Mouse (Mus musculus) spleen, postnatal 14 days (tissue): Measurements from ENCODE around the gene Tpk1.
"Not testable (repeated sequence)": the region's sequence is repeated elsewhere in the genome, so short reads cannot be mapped to it uniquely, and the experiment has no call there.

Experiments
- DNase-seq, 2 experiments: peaks; one replicate each; pipeline ENCODE4 v3.0.0; 2021 to 2022; ENCODE audit warnings: low spot score in 2 of 2

Tpk1 gene

DNA sequence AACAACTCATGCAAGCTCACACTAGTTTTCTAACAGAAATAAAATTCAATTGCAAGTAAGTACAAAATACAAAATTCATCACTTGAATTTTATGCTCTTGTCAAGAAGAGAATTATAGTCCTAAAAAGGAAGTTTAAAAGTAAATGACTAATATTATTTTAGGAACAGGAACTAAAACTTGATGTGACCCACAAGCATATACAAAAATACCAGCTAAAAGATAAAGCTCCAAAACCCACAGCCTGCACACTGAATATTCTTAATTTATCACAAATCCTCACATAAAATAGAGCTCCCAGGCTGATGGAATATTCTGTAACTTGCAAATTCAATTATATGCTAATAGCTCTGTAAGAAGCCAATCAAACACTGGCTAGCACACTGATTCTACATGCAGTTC lies 25.5 kb downstream of the Tpk1 start:
- DNase-seq = no peak

DNA sequence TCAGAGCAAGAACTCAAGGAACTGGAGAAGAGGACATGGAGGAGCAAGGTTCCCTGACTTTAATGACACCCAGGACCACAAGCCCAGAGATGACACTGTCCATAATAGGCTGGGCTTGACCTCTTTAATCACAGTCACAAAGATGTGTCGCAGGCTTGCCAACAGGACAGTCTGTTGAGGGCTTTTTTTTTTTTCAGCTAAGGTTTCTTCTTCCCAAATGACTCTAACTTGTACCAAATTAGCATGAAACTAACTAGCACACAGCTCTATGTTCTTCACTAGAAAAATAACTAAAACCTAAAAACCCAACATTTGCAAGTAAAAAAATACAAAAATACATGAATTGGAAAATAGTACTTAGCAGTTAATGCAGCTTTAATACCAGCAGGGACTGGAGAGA lies 27.2 kb downstream of the Tpk1 start:
- DNase-seq = no peak

DNA sequence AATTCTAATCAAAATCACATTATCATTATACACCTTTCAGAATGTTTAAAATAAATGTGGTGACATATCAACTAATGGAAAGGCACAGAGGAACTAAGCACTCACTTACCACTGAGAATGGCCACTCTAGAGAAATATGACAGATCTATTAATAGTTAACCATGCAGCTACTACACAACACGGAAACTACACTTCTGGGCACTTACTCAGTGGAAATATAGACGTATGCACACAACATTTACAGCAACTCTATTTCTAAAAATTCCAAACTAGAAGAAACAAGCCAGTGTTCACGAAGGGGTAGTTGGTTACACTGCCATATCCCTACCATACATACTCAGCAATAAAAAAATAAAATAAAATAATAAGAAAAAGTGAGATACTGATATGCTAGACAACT lies 28.0 kb downstream of the Tpk1 start:
- DNase-seq = no peak

DNA sequence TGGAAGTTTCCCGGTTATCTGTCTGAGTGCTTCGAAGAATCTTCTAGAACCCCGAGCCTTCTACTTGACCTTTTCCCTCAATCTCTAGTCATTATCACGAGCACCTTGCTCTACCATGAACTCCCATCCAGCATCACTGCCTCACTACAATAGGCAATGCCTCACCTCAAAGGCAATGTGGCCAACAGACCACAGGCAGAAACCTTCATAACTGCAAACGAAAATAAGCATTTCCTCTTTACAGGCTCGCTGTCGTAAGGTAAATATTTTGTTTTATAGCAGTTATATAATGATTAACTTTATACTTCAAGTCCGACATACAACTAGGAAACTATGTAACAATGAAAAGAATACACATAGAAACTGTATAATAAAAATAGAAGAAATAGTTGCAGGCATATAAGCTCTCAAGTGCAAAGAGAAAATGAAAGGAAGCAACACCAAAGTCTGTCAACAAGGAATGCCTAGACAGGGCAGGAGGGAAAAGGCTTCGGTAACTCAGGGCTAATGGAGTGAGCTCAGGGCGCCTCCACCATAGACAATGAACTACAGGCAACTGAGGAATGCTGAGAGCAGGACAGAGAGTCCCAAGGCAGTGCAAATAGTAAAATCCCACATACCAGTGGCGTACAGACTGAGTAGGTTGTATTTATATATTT lies 29.0 kb downstream of the Tpk1 start:
- DNase-seq = no peak

DNA sequence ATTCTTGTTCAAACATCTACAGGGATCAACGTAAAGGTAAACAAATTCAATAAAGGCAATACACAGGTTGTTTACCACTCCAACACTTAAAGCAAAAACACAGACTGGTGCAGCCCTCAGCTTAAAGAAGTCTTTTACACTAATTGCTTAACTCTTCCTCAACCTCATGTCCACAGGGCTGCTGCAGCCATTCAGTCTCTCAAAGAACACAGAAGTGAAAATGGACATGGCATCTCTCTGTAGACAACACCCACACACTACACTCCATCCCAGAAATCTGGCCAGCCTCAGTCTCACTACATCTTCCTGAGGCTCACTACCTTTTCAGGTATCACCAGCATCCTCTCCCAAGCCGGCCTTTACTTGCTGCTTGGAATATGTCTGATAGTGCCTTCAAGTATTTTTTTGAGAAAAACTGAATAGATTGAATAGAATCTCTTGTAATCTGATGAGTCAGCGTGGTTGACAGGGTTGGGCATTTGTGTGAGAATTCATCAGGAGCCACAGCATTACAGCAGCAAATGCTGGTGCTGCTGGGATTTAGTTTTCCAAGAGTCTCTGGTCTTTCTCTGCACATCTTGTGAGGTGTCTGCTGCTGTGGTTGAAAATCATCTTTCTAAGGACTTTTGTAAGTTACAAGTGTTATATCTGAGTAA lies 32.6 kb downstream of the Tpk1 start:
- DNase-seq = no peak

DNA sequence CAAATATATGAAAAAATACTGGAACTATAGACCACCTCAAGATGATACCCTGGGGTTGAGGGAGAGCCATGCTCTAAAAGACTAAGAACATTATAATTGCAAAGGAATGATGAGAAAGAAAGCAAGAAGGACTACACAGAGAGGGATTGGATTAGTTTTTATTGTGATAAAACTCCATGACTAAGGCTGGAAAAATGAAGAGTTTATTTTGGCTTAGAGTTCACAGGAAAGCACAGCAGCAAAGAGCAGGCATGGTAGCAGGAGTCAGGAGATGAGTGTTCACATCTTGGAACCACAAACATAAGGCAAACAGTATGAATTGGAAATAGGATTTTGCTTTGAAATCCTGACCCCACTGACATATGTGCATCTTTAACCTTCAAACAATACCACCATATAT lies 33.2 kb downstream of the Tpk1 start:
- no peak for DNase-seq

DNA sequence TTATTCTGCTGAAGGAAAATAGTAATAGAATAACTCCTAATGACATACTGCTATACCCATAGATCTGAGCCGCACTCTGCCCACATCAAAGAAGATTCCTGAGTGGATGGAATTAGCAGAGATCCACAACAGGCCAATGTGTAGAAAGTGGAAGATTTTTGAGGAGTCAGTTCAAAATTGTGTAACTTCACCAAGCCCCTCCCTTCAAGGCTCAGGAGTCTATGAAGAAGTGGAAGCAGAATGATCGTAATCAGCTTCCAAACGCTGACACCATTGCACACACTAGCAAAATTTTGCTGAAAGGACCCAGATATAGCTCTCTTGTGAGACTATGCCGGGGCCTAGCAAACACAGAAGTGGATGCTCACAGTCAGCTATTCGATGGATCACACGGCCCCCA lies 42.6 kb downstream of the Tpk1 start:
- not testable (repeated sequence) for DNase-seq

DNA sequence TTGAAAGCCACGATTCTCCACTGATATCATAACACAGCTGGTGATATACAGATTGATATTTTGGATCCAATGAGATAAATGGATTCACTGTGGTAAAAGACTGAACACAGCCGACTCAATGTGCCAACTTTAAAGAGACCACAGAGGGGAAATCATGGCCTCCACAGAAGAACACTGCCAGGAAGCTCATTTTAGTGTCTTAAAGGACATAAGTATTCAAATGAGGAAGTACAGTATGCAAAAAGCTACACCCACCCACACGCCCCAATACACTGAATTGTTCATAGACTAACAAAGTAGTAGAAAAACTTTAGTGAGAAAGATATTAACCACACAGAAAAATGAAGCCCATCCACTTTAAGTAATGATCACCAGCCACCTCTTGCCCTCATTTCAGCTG lies 46.8 kb downstream of the Tpk1 start:
- DNase-seq = no peak

DNA sequence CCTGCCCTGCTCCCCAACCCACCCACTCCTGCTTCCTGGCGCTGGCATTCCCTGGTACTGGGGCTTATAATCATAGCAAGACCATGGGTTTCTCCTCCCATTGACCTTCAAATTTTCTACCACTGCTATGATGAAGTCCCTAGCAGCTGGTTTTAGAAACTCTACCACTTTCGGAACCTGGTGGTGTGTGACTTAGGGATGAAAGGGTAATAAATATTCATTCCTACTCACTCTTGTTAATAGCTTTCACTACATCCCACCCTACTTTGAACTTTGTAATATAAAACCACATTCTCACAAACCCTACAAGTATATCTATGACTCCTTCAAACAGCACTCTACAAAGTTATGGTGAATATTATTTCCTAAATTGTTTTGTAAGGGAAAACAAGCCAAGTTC lies 54.3 kb downstream of the Tpk1 start:
- DNase-seq = no peak

DNA sequence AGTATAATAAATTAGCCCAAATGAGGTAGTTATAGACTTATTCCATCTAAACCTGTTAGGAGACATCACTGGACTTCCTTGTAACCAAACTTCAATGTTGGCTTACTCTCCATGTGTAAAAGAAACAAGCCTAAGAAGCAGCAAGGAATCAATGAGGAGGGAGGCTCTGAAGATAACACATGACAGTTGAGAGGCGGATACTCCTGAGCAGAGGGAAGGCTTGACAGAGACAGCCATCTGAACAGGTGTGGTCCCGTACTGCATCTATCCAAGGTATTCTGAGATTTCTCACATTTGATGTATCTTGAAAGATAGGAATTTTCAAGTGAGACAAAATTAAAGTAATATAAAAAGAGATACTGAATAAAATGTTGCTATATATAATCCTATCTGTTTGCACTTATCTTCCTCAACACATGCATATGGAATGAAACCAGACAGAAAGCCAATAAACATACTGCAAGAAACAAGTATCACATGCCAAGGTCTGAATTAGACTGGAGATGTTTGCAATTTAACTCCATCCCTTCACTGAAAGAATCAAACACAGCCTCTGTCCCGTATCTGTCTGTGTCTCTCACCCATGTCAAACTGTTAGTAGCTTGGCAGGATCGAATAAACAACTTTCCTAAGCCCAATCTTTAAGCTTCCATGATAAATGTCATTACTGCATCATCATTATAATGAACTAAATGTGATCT lies 75.1 kb downstream of the Tpk1 start:
- no peak for DNase-seq

DNA sequence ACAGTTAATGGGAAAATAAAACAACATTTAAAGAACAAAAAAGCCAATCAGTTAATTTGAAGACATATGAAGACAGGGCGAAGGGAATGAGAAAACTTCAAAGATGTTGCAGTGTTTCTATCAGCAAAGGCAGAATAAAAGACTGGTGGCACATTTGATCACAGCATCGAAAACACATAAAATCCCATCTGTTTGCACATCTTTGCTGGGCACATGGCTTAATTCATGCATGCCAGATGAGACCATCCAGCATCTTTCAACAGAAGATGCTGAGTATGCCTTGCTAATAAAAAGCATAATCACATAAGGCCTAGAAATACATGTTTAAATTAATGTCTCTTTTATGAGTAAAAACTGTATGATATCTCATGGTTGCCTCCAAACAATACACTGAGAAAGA lies 80.8 kb downstream of the Tpk1 start:
- no peak for DNase-seq

DNA sequence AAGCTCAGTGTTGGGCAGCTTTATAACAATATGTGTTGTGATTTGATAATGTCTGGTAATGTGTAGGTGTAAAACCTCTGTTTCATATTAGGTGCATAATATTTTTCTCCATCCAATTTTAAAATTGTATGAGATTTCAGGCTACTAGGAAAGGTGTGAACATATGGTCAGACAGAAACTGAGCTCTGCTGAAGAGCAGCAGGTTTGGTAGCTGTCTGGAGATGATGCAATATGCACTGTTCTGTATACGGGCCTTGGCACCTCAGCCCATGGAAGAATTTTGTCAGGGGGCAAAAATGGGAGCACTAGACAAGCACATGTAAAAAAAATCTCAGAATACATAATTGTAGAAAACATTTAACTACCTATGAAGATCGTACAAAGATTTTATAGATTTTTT lies 84.3 kb downstream of the Tpk1 start:
- no peak for DNase-seq

DNA sequence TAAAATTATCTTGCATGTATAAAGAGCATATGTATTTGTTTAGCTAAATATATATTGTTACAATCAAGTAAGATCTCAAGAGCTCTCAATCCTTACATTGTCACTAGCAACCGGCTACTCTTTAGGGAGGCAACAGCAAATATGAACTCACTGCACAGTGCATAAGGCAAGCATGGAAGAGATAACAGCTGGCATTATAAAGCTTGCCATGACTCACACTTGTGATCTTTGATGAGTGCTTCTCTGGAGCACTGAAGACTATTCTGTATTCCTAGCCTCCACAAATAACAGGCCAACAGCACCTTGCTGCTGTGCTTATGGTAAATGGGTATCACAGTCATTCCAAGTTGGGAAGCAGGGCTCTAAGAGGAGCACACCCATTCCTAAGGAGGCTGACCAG lies 98.2 kb downstream of the Tpk1 start:
- no peak for DNase-seq

DNA sequence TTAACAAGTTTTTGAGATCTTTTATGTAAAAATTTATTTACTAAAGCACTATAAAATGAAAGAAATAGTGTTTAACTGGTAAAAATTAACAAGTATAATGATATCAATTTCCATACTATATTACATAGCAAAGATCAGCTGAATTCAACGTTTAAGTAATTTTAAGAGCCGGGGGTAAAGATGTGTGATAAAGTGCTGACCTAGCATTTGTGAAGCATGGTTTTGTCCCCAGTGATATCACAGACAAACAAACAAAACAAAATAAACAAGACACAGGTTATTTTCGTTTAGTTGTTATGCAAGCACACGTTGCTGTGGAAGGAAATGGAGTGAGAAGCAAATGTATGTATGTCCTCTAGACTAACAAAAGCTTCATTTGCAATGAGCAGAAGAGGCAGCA lies 103.6 kb downstream of the Tpk1 start:
- DNase-seq = no peak

DNA sequence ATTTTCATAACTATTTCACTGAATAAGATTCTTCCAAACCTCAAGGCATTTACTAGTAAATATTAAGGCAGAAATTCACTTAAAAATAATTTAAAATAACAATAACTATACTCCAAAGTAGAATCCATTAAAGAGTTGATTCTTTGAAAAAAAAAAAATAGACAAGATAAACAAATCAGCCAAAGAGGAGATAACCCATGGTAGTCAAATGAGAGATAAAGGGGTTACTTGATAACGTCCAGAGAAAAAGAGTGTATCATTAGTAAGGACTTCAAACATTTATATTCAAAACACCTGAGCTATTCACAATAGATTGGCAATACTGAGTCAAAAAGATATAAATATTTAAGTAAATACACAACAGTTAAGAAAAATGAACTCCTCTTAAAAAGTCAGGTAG lies 114.7 kb downstream of the Tpk1 start:
- no peak for DNase-seq

DNA sequence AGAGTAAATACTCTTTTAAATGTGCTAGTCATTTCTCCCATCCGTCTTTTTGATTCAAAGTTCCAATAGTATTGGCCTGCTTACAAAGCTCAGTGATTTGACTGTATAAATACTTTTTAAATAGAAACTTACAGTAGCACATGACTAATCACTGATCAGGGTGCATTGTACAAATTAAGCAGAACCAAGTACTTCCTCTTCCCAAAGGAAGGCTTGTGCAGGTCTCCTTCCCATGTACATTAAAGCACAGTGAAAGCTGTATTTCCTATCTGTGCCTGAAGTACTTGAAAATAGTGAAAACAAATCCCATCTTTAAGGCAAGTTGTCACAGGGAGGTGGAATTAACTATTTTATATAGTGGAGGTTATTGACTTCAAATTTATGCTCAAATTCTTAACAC lies 119.5 kb downstream of the Tpk1 start:
- DNase-seq = no peak

DNA sequence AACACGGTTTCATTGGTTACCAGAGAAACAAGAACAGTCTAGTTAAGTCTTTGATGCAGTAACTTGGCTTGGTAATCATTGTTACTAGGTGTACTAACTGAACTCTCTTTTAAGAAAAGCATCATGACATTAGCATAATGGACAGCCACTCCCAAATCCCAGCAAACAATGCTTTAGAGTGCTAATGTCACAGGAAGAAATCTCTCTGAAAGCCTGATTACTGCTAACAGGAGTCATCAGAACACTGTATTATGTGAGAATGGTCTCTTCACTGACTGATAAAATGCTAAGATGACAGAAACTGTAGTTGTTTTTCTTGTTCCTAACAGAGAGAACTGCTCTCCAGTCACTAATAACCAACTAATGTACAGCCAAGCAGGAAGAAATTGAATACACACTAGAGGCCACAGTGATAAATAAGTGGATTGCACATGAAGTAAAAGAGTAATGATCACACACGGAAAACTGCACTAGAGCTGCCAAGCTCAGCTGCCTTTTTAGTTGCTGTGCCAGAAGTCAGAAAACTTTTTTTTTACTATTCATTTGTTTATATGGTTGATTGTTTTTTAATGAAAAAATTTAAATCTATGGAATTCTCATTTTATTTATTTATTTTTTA lies 128.7 kb downstream of the Tpk1 start:
- DNase-seq = no peak

DNA sequence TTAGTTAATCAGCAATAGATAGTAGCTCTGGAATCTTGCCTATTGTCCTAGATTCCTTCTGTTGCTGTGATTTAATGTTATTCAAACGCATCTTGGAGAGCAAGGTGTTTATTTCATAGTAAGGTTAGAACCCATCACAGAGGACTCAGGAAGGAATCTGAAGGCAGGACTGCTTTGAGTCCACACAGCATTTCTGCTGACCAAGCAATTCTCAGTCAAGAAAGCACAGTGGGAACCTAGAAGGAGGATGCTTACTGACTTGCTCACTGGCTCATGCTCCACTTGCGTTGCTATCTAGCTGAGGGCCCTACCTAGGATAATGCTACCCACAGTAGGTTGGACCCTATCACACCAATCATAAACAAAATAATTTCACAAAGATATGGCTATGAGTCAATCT lies 130.6 kb downstream of the Tpk1 start:
- no peak for DNase-seq

DNA sequence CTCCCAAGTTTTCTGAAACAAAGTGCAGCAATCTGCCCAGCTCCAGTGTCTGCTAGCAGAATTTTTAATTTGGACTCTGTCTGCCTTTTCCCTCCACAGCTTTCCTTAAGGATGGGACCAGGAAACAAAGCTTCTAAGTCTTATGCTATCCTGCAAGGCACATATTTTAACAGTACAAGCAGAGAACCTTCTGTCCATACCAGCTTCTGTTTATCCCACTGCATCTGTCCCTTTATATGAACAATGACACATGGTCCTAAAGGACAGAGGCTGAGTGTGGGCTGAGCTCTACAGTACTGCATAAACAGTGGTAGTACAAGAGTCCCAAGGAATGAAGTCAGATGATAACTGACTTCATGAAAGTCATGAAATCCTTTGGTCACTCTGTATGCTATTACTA lies 132.8 kb downstream of the Tpk1 start:
- DNase-seq = no peak

DNA sequence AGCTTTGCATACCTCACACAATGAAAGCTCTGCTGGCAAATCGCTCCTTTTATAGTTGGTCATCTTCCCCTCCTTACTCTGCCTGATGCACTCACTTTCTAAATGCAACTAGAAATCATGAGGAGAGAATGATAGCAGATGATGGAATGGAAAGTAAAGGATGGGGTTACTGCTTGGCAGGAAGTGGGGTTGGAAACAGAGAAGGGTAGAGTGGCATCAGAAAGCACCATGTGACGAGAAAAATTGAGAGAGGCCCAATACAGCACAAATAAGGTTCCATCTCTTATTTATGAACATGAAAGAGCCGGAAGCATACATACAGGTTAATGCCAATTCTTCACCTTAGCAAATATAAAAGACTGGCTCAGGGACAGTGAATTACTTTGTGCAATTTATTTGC lies 133.3 kb downstream of the Tpk1 start:
- DNase-seq = no peak

DNA sequence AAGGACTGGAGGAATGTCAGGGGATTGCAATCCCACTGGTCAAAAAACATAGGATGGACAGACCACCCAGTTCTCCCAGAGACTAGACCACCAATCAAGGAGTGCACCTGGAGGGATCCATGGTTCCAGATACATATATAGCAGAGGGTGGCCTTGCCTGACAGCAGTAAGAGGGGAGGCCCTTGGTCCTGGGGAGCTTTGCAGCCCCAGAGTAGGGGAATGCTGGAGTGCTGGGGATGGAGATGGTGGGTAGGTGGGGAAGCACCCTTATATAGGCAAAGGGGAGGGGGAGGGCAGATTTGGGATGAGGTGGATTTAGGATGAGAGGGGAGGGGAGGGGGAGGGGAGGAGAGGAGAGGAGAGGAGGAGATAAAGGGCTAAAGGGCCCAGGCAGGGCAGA lies 134.1 kb downstream of the Tpk1 start:
- DNase-seq = no peak

DNA sequence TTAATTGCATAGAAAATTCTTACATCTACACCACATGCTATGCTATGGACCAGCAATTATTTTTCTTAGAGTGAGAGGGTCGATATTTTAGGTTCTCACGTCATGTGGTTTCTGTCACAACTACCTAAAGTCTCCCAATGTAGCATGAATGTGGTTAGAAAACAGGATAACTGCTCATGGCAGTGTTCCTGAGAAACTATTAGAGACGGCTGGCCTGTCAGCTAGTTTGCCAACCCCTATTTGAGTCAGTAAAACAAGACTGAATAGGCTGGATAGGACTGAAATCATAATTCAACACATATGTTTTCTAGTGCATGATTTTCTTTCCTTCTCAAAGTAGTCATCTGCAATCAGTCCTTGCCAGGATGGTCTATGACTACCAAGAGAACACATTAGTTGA lies 137.1 kb downstream of the Tpk1 start:
- DNase-seq = no peak

DNA sequence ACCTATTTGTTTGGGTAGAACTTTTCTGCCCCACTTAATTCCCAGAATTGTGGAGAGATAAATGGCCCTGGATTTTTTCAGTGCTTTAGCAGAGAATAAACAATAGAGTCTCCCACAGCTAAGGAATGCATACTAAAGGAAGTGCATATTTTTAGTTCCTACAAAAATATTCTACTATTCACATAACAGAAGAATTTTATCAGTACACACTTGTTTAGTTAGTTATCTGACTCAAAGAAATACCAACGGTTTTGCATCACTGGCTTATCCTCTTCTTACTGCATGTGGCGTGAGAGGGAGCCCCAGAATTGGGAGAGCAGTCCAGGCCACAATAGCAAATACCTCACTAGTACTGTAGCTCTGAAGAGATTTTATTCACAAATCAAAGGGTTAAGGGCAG lies 141.1 kb downstream of the Tpk1 start:
- no peak for DNase-seq
